Mouse (Mus musculus): Measurements from ENCODE around the gene Mutyh.

The Mutyh gene

DNA sequence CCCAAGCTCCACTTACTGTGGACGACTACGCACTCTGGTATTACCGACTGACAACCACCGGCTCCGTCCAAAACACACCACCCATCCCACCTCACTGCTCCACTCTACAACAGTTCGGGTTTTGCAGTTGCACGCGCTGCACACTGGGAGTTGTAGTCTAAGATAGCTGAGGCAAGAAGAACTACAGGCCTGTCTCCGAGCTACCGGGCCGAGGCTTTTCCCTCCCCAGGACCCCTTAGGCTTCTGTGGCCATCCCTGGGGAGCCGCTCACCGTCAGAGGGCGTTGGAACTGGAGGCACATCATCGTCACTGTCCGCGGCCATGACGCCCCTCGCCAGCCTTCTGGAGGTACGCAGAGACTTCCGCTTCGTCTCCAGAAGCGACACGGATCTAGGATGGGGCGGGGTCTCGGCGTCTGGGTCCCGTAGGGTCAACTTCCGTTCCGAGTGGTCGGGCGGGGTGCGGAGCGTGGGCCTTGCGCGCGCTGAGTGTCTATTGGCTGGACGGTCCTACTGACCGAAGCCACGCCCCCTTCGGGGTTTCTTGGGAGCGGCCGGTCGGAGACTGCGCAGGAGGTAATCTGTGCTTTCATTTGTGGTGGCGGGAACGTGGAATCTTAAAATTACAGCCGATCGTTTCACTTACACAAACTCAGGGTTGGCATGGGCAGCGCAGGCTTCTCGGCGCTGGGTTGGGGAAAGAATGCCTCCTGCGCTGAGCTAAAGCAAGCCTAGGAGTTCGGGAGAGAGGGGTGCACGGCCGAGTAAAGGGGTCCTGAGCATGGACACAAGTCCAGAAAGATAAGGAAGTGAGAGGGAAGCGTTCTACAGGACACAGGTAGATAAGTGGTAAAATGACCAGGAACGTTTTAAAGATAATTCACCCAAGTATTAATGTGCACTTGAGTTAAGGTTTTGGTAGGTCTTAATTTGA is at the start of gene Mutyh, which contains the start of gene Toe1:
Mutyh (plus strand) TSS at position 527 of the 933 bp plus-strand sequence.
Toe1 (minus strand) TSS at position 444 of the 933 bp plus-strand sequence.
- DNase-seq (ENCODE audit: low read depth, low spot score), result peak; percentile 99

DNA sequence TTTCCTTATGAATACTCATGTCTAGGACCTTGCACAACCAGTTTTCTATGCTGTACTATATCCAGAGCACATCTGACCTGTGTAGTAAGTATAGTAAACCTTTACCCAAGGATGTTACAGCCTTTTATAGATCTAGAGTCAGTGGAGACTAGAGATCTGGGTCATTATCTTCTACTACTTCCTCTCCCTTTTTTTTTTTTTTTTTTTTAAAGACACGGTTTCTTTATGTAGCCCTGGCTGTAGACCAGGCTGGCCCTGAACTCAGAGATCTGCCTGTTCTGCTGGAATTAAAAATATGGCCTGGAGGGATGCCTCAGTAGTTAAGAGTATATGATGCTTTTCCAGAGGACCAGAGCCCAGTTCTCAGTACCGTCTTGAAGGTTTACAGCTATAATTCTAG is 45.6 kb upstream of the Mutyh start:
- DNase-seq (ENCODE audit: low read depth, low spot score), result no peak

- peak; percentile 37 for DNase-seq (ENCODE audit: low read depth, low spot score)
Observed at GRCm38 (mm10) chr4:116764001-116764400, 43.5 kb upstream of the Mutyh start.

DNA sequence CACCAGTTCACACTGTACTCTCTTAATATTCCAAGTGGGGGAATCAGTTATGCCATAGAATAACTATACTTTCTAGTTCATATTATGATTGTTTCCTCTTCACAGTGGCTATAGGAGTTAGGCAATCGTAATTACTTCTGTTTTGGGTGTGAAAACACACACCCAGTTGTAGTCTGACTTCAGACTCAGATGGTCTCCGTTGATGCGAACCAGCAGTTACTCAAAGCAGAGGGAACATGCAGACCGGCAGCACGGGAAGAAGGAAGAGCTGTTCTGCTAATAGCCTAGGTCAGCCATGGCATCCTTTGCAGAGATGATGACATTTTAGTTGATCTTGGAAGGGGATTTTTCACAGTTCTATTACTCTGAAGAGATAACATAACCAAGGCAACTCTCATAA is 39.0 kb upstream of the Mutyh start:
- DNase-seq (ENCODE audit: low read depth, low spot score), result no peak

DNA sequence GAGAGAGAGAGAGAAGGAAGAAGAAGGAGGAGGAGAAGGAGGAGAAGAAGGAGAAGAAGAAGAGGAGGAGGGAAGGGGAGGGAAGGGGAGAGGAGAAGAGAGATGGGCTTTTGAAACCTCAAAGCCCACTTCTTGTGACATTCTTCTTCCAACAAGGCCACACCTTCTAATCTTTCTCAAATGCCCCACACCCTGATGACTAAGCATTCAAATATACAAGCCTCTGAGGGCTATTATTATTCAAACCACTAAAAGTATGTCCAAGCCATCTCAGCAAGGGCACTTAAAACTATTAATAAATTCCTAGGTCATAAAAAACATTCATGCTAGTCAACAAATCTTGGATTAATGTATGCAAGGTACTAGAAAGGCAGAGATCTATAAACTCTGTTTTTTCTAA is 38.5 kb upstream of the Mutyh start:
- no peak for DNase-seq (ENCODE audit: low read depth, low spot score)

DNA sequence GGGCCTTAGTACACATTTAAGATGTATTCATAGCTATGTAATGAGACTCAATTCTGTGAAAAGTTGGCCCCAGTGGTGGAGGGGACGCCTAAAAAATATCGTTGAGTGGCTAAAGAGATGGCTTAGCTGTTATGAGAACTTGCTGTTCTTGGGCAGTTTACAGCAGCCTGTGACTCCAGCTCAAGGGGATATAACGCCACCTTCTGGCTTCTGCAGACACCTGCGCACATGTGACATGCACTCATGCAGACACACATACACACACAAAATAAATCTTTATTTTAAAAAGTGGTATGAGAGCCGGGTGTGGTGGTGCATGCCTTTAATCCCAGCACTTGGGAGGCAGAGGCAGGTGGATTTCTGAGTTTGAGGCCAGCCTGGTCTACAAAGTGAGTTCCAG is 31.1 kb upstream of the Mutyh start:
- DNase-seq (ENCODE audit: low read depth, low spot score), result peak; percentile 55

DNA sequence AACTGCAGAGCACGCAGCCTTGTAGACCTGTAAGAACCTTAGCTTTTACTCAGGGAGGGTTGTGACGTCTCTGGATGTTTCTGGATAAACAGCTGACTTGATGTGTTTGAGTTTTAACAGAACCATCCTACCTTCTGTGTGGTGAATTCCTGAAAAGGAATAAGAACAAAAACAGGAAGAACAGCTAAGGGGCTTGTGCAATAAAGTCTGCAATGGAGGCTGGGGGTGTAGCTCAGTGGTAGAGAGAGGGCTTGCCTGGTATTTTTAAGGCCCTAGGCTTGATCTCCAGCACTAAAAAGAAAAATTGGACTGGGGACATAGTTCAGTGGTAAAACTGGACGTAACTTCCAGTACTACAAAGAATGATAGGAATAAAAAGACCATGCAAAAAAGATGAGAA is 30.4 kb upstream of the Mutyh start:
- DNase-seq (ENCODE audit: low read depth, low spot score), result no peak

DNA sequence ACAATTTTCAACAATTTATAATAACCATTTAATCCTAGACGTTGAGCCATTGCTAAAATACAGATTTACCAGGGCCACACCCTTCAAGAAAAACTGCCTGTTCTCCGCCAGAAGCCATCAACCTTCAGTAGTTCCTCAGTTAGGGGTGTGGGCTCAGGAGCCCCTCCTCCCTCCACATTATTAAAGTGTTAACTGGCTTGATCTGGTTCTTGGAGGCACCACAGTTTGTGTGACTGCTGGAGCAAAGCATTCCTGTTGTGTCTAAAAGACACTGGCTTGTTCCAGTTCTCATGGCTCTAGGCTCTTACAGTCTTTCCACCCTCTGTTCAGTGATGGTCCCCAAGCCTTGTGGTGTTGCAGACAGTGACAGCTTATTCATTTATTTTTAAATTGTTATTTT is 27.0 kb upstream of the Mutyh start:
- peak; percentile 88 for DNase-seq (ENCODE audit: low read depth, low spot score)

DNA sequence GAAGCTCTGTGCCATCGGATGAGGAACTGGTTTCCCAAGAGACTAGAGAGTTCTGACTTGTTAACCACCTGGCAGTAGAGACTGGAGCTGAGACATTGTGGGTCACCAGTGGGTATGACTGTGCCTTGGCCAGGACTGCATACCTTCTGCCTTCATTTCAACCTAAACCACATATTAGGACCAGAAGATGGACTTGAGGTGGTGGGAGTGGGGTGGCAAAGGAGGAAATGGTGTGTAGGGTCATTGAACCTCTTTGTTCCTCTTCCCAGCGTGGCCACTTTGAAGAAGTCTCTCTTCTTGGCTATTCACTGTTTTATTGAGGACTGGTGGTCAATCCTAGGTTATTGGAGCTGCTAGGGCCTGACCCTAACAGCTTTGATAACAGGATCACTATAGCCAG is 26.2 kb upstream of the Mutyh start:
- no peak for DNase-seq (ENCODE audit: low read depth, low spot score)

DNA sequence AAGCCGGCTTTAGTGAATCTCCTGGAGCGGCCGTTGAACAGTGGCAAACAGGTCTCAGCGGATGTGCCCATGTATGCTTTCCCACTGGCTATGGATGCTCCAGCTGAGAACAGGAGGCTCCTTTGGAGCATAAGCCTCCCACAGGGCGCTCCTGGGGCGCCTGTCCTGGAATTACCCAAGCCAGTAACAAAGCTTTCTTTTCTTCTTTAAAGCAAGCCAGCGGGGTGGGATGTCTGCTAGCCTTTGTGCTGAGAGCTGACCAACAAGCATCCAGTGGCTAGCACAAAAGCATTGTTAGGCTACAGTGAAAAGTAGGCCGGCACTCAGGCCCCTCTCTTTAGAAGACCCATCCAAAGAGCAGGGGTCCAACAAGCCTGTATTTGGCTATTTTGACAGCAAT is 25.4 kb upstream of the Mutyh start:
- DNase-seq (ENCODE audit: low read depth, low spot score), result peak; percentile 83

GRCm38 (mm10) chr4:116786587-116786986 is 20.9 kb upstream of the Mutyh start:
- peak; percentile 60 for DNase-seq (ENCODE audit: low read depth, low spot score)

DNA sequence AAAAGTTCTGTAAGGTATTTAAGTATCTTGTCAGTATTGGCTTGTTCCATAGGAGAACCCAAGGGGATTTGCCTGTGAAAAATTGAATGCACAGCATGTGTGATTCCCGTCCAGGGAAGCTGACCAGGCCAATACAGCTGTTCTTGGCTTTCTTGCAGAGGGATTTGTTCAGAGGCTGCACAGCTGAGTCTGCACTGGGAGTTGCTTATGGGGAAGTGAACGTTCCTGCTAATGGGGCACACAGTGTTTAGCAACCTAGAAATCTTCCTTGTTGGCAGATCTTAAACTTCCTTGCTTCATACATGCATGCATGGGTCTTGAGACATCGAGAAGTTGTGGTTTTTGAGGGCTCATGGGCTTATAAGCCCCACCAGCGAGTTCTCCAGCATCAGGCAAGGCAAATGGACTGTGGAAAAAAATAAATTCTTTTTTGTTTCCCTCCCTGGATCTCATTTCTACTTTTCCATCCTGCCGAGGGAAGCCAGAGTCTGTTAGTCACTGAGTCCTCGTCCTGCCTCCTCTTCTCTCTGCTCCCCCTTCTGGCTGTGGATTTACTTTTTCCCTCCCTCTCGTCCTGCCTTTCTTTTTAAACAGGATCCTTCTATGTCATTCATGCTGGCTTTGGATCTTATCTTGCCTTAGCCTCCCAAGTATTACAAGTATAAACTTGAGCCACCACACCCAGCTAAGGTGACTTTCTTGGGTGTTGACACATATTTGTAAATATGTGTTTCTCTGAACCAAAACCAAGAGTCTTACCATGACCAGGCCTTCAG is 19.4 kb upstream of the Mutyh start:
- DNase-seq (ENCODE audit: low read depth, low spot score), result no peak

DNA sequence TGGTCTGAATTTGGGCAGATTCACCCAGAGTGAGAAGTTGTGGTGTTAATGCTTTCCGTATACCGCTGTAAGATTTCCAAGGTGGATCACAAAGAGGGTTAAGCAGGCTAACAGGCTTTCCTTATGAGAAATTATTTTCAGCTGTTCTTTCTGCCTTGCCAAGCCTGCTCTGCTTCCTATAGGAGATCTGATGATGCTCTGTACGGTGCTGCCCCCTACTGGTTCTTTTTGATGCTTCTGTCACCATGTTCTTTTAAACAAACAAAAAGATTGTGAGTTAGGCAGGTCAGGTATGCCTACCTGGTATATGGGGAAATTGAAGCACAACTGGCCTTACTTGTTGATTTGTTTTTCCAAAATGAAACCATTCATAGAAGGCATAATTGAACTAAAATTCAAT is 18.6 kb upstream of the Mutyh start:
- DNase-seq (ENCODE audit: low read depth, low spot score), result peak; percentile 89

- peak; percentile 51 for DNase-seq (ENCODE audit: low read depth, low spot score)
Observed at GRCm38 (mm10) chr4:116792453-116792852, 15.1 kb upstream of the Mutyh start.

DNA sequence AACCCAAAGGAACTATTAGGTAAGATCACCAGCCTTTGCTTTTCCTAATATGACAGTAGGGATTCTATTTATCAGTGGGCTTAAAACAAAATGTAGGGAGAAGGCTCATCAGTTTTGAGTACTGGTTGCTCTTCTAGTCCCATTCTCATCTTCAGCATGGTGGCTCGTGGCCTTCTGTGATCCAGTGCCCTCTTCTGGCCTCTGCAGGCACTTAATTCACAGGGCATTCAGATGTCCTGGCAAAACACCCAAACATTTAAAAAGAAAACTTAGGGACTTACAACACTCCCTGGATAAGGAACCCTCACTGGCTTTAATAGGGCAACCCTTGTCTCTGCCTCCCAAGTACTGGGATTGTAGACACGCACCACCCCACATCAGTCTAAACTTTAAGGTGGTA is 13.2 kb upstream of the Mutyh start:
- no peak for DNase-seq (ENCODE audit: low read depth, low spot score)

DNA sequence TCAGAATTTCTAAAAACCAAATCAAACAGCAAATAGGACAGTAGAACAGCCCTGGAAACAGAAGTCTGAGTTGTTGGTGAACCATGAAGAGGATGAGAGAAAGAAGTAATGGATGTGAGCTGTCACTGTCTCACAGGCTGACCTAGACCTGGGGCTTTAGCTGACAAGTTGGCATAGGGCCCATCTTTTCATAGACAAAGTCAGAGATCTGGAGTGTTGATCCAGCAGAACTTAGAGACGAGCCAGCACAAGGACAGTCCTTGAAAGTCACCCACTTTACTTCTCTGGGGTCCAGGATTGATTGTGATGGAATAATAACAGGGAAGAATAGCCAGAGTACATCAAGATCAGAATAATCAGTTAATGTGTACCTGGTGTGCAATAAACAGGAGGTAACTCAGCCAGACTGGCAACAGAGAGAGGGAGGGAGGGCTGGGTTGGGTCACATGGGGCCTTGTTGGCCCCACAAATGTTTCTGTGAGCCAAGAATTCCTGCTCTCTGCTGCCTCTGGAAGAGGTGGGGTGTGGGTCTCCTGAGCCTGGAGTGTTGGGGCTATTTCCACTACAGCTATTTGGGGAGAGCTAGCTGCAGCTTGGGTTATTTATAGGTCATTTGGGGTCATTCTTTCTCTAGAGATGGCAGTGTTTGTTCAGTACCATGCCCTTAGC is 10.9 kb upstream of the Mutyh start:
- no peak for DNase-seq (ENCODE audit: low read depth, low spot score)

DNA sequence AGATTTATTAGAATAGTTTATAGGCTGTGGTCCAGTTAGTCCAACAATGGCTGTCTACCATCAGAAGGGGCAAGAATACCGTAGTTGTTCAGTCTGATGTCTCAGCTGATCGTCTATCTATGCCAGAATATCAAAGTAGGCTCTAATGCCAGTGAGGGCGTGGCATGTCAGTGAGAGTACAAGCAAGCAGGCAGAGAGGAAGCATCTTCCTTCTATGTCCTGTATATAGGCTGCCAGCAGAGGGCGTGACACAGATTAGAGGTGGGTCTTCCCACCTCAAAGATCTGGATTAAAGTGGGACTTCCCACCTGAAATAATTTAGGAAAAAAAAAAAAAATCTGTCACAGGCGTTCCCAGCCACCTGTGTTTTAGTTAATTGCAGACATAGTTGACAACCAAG is 7.6 kb upstream of the Mutyh start:
- DNase-seq (ENCODE audit: low read depth, low spot score), result peak; percentile 81

DNA sequence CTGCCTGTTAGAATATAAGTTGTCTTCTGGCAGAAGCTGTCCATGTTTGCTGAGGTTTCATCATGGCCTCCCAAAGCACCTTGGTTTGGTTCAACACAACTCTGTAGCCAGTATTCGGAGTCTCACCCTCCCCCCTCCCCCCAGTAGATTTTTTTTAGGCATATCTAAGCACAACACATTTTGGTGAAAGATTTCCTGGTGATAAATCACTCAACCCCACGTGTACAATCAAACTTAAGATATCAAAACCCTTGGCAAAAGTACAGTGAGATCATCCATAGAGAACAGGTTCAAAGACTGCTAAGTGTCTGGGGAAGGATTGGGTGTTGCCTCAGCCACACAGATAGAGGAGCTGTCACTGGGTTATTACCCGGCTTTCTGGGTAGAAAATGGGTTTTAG is 3.5 kb downstream of the Mutyh start:
- no peak for DNase-seq (ENCODE audit: low read depth, low spot score)

DNA sequence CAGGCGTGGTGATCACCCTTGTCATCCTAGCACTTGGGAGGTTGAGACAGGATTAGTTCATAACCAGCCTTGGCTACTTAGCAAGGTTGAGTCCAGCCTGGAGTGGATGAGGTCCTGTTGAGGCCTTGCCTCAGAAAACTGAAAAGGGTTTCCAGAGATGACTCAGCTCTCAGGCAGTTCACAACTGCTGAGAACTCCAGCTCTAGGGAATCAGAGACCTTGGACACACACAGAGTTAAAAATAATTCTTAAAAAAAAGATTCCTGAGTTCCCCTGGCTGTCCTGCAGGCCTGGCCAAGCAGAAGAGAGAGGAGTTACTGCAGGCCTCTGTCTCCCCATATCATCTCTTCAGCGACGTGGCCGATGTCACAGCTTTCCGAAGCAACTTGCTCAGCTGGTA is 7.8 kb downstream of the Mutyh start:
- no peak for DNase-seq (ENCODE audit: low read depth, low spot score)

DNA sequence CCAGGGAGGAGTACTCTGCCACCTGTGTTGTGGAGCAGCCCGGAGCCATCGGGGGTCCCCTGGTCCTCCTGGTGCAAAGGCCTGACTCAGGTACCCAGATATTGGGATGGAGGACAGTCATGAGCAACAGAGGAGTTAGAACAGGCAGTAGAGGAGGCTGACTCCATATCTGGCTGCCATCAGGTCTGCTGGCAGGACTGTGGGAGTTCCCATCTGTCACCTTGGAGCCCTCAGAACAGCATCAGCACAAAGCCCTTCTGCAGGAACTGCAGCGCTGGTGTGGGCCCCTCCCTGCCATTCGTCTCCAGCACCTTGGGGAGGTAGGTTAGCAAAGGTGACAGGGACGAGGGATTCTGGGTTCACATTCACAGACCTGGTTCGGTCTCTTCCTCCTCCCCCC is 10.0 kb downstream of the Mutyh start:
- DNase-seq (ENCODE audit: low read depth, low spot score), result no peak

DNA sequence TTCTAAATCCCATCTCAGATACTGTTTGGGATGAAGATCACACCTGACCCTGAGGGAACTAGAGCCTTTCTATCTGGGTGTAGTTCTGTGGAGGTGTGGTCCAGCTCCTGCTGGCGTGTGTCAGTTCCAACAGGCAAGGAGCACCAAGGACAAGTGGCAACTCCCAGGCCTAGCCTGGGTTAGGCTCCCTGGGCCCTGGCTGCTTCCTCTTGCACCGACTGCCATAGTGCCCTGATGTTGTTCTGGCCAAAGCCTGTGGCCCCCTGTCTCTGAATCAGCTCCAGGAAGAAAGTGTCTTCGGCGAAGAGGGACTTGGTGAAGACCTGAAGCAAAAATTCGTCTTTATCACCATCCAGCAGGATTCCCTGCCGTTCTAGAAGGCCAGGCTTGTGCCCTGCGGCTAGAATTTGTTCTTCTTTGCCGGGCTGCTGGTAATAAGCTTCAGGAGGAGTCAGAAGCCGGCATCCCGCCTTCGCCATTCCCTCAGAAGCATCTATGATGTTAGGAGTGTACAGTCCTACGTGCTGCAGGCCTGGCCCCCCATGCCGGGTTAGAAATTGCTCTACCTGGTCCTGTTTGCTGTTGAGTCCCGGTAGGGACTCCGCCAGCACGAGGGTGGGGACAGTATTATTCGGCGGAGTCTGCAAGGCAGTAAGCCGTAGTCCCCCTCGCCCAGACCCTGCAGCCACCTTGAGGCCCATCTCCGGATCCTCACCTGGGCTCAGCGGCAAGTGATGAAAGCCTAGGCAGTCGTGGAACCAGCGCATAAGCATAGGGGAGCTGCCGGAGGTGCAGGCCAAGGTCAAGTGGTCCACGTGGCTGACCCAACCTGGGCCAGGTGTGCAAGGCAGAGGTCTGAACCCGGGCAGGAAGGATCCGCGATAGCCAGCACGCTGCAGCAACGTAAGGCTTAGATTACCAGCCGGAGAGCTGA is 12.7 kb downstream of the Mutyh start:
- DNase-seq (ENCODE audit: low read depth, low spot score), result peak; percentile 69
